Mouse (Mus musculus) bone marrow, adult 2 months (tissue): ENCODE data around the gene Agtpbp1.

Experiments used
- CTCF ChIP-seq: fragments of 200-500 bp; IDR thresholded peaks from 2 replicates; pipeline ENCODE4 v1.5.1; 2011; ENCODE audit warnings: low read length, control low read depth; ENCODE audit not compliant: control insufficient read depth, insufficient read depth
- POLR2A ChIP-seq: fragments of 200-500 bp; IDR thresholded peaks from 2 replicates; pipeline ENCODE4 v1.6.1; 2011; ENCODE audit warnings: low read depth, mild to moderate bottlenecking, control low read depth, low read length, borderline replicate concordance; ENCODE audit not compliant: control insufficient read depth

DNA sequence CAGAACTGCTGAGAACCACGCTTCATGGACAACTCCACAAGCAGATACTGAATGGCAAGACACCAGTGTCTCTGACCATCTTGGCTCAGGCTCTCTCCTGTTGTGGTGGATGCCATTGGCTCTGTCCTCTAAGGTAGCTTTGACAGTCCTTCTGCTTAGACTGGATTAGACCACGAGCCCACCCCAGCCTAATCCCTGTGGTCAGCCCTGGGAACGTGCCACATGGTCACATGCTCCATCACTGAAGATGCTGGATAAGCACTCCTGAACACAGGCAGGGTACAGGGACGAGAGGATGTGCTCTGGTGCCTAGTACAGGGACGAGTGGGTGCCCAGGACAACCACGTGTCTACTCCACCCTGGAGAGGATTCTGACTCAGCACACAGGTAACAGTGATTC lies 140.7 kb downstream of the Agtpbp1 start:
- TF ChIP-seq CTCF (no peak), POLR2A (no peak)
